Mouse (Mus musculus) megakaryocyte, embryonic 14.5 days (primary cell): ENCODE results near the gene Ccnl1. TPM values are rescaled to one million over a fixed set of nuclear protein-coding genes. Genes with fewer than 3 reads are reported as not detected.

Experiments
- H3K27me3 ChIP-seq: replicated peaks from 2 replicates; pipeline ENCODE3; 2012; ENCODE audit warnings: inconsistent platforms
- H3K36me3 ChIP-seq: replicated peaks from 2 replicates; pipeline ENCODE3; 2012; ENCODE audit warnings: low read length, inconsistent platforms, mixed read lengths
- H3K4me1 ChIP-seq: 2 replicates; pipeline ENCODE4 v1.6.1; 2012; ENCODE audit warnings: inconsistent platforms
- H3K4me3 ChIP-seq: replicated peaks from 2 replicates; pipeline ENCODE3; 2012; ENCODE audit warnings: moderate library complexity, mild to moderate bottlenecking, inconsistent platforms
- H3K9me3 ChIP-seq: 2 replicates; pipeline ENCODE4 v1.6.1; 2012; ENCODE audit warnings: inconsistent platforms
- FLI1 ChIP-seq: IDR thresholded peaks from 2 replicates; pipeline ENCODE4 v1.6.1; 2012; ENCODE audit warnings: low read length, inconsistent platforms, mixed read lengths
- GATA1 ChIP-seq: IDR thresholded peaks from 3 replicates; pipeline ENCODE4 v1.6.1; 2012; ENCODE audit warnings: mixed read lengths, low read length, inconsistent platforms, borderline replicate concordance
- polyA plus RNA-seq: library from polyadenylated mRNA; stranded (reverse); fragments of >175 nt; gene quantifications from 2 replicates; pipeline ENCODE4 v1.2.3, GENCODE M21; 2012; ENCODE audit warnings: low replicate concordance; ENCODE audit not compliant: insufficient read depth

Gene Ccnl1
- polyA plus RNA-seq, 1 experiment = 21.7 TPM

GRCm38 (mm10) chr3:65927685-65928084 is 30.4 kb downstream of the Ccnl1 start:
- H3K9me3 ChIP-seq = no peaks in the 10 kb centered on the region

GRCm38 (mm10) chr3:65927101-65927501 is 30.9 kb downstream of the Ccnl1 start:
- Histone ChIP-seq H3K4me1 (peaks cover 42% of the 10 kb centered on the region), H3K4me3 (no peak overlapping the region), H3K27me3 (peaks cover 3% of the 10 kb centered on the region), H3K36me3 (no peaks in the 10 kb centered on the region), H3K9me3 (no peaks in the 10 kb centered on the region)
- TF ChIP-seq FLI1 (no peak), GATA1 (no peak)

More at GRCm38 (mm10) chr3:65927685-65928084, 30.4 kb downstream of the Ccnl1 start:
- no peaks in the 10 kb centered on the region for H3K36me3 ChIP-seq
- H3K27me3 ChIP-seq = peaks cover 6% of the 10 kb centered on the region
- H3K4me1 ChIP-seq = peaks cover 38% of the 10 kb centered on the region
- TF ChIP-seq FLI1 (no peak), GATA1 (no peak)
- peak overlapping the region; percentile 26 for H3K4me3 ChIP-seq

- Histone ChIP-seq H3K27me3 (peaks cover 3% of the 10 kb centered on the region), H3K9me3 (no peaks in the 10 kb centered on the region), H3K36me3 (no peaks in the 10 kb centered on the region), H3K4me3 (no peak overlapping the region), H3K4me1 (peaks cover 40% of the 10 kb centered on the region)
- TF ChIP-seq FLI1 (no peak), GATA1 (no peak)
These were observed 31.6 kb downstream of the Ccnl1 start for GRCm38 (mm10) chr3:65926426-65926825.

GRCm38 (mm10) chr3:65925058-65925740 is 32.9 kb downstream of the Ccnl1 start:
- H3K4me1 ChIP-seq = peaks cover 32% of the 10 kb centered on the region
- no peaks in the 10 kb centered on the region for H3K36me3 ChIP-seq
- H3K27me3 ChIP-seq = peaks cover 3% of the 10 kb centered on the region
- H3K4me3 ChIP-seq = no peak overlapping the region
- TF ChIP-seq FLI1 = no peak
- no peak for TF ChIP-seq GATA1
- no peaks in the 10 kb centered on the region for H3K9me3 ChIP-seq

GRCm38 (mm10) chr3:65922420-65922819 is 35.6 kb downstream of the Ccnl1 start:
- no peaks in the 10 kb centered on the region for H3K27me3 ChIP-seq
- peak overlapping the region; percentile 44 for H3K4me3 ChIP-seq
- H3K9me3 ChIP-seq = no peaks in the 10 kb centered on the region
- TF ChIP-seq FLI1 (no peak), GATA1 (no peak)
- no peaks in the 10 kb centered on the region for H3K36me3 ChIP-seq
- peaks cover 13% of the 10 kb centered on the region for H3K4me1 ChIP-seq

GRCm38 (mm10) chr3:65921671-65922070 is 36.4 kb downstream of the Ccnl1 start:
- no peaks in the 10 kb centered on the region for H3K27me3 ChIP-seq
- H3K36me3 ChIP-seq = no peaks in the 10 kb centered on the region
- H3K9me3 ChIP-seq = no peaks in the 10 kb centered on the region
- no peak overlapping the region for H3K4me3 ChIP-seq
- TF ChIP-seq GATA1 = no peak
- no peak for TF ChIP-seq FLI1
- peaks cover 11% of the 10 kb centered on the region for H3K4me1 ChIP-seq

- Histone ChIP-seq H3K4me1 (peaks cover 11% of the 10 kb centered on the region), H3K4me3 (no peak overlapping the region)
- TF ChIP-seq FLI1 = no peak
- no peak for TF ChIP-seq GATA1
These were observed 39.0 kb downstream of the Ccnl1 start for GRCm38 (mm10) chr3:65919016-65919415.

GRCm38 (mm10) chr3:65912928-65913327 is 45.1 kb downstream of the Ccnl1 start:
- H3K27me3 ChIP-seq = peaks cover 6% of the 10 kb centered on the region
- H3K4me3 ChIP-seq = no peak overlapping the region
- peaks cover 10% of the 10 kb centered on the region for H3K9me3 ChIP-seq
- no peaks in the 10 kb centered on the region for H3K36me3 ChIP-seq
- TF ChIP-seq GATA1 = no peak
- TF ChIP-seq FLI1 = no peak
- H3K4me1 ChIP-seq = no peaks in the 10 kb centered on the region

More at GRCm38 (mm10) chr3:65919016-65919415, 39.0 kb downstream of the Ccnl1 start:
- H3K9me3 ChIP-seq = peaks cover 10% of the 10 kb centered on the region
- no peaks in the 10 kb centered on the region for H3K27me3 ChIP-seq
- H3K36me3 ChIP-seq = no peaks in the 10 kb centered on the region

- peaks cover 10% of the 10 kb centered on the region for H3K9me3 ChIP-seq
- TF ChIP-seq FLI1 (no peak), GATA1 (no peak)
- H3K27me3 ChIP-seq = peaks cover 6% of the 10 kb centered on the region
- H3K36me3 ChIP-seq = no peaks in the 10 kb centered on the region
- no peak overlapping the region for H3K4me3 ChIP-seq
- no peaks in the 10 kb centered on the region for H3K4me1 ChIP-seq
These were observed 45.8 kb downstream of the Ccnl1 start for GRCm38 (mm10) chr3:65912217-65912616.

GRCm38 (mm10) chr3:65911265-65911664 is 46.8 kb downstream of the Ccnl1 start:
- no peak overlapping the region for H3K4me3 ChIP-seq
- H3K36me3 ChIP-seq = no peaks in the 10 kb centered on the region
- H3K9me3 ChIP-seq = peaks cover 7% of the 10 kb centered on the region
- H3K4me1 ChIP-seq = no peaks in the 10 kb centered on the region
- TF ChIP-seq GATA1 (no peak), FLI1 (no peak)
- peaks cover 6% of the 10 kb centered on the region for H3K27me3 ChIP-seq
